Mouse (Mus musculus) retina, postnatal 1 day (tissue): ENCODE measurements around the gene S100a7a.

Source experiments
- DNase-seq: peaks from one replicate; pipeline ENCODE4 v3.0.0-alpha.2; 2012

The S100a7a gene

GRCm38 (mm10) chr3:90653717-90654116 lies at the start of gene S100a7a:
S100a7a (plus strand) TSS chr3:90654017.
- DNase-seq: no peak

DNA sequence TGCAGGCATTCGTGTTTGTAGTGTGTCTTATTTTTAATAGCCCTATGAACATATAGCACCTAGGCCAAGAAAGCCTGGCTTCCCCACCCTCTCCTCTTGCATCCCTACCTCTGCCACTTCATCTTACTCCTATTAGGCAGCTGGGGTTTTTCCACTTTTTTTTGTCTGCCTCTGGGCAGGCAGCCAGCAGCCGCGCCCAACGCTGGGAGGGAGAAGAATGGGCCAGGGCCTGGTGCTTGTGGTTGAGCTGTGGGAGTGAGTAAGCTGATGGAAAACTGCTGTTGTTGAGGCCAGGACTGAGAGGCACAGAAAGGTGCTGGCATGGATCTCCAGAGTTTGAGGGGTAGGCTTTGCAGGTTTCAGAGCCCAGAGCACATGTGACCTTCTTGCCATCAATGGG lies 49.4 kb upstream of the S100a7a start:
- peak; percentile 63 for DNase-seq

- DNase-seq: no peak
Observed at GRCm38 (mm10) chr3:90605049-90605448, 48.8 kb upstream of the S100a7a start.

- DNase-seq: no peak
Observed at GRCm38 (mm10) chr3:90605736-90606135, 48.1 kb upstream of the S100a7a start.

- no peak for DNase-seq
Observed at GRCm38 (mm10) chr3:90606185-90606584, 47.6 kb upstream of the S100a7a start.

- DNase-seq: no peak
Observed at GRCm38 (mm10) chr3:90607361-90607760, 46.5 kb upstream of the S100a7a start.

- no peak for DNase-seq
Observed at GRCm38 (mm10) chr3:90608223-90608622, 45.6 kb upstream of the S100a7a start, which contains the start of gene S100a5. S100a5 (plus strand) TSS chr3:90608523.

DNA sequence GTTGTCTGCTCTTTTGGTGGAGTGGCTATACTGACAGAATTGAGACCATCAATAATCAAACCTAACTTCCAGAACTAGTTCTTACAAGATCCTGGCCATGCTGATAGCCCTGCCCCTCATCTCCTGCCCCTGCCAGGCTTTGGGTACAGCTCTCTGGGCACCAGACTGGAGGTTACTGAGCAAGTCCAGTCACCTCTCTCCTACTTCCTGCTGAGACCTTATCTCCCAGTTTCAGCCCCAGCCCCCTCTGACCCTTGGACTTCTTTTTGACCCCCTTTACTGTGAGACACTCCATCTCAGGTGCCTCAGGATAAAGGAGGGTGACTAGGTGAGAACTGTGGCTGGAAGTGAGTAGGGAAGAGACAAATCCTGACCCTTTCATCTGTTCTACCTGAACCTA lies 44.7 kb upstream of the S100a7a start:
- DNase-seq: no peak

DNA sequence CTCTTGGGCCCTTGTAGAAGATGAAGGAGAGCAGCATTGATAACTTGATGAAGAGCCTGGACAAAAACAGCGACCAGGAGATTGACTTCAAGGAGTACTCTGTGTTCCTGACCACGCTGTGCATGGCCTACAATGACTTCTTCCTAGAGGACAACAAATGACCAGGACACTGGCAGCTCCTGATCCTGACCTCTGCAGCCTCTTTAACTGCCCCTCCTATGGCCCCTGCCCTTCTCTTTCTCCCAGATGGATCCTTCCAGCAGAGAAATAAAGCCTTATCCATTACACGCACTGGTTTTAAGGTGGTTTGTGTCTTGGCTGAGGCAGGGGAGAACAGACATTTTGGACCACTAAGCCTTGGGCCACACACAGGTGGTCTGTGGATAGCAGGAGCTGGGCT lies 42.3 kb upstream of the S100a7a start:
- DNase-seq: no peak

GRCm38 (mm10) chr3:90612061-90612460 lies 41.8 kb upstream of the S100a7a start:
- DNase-seq: no peak

DNA sequence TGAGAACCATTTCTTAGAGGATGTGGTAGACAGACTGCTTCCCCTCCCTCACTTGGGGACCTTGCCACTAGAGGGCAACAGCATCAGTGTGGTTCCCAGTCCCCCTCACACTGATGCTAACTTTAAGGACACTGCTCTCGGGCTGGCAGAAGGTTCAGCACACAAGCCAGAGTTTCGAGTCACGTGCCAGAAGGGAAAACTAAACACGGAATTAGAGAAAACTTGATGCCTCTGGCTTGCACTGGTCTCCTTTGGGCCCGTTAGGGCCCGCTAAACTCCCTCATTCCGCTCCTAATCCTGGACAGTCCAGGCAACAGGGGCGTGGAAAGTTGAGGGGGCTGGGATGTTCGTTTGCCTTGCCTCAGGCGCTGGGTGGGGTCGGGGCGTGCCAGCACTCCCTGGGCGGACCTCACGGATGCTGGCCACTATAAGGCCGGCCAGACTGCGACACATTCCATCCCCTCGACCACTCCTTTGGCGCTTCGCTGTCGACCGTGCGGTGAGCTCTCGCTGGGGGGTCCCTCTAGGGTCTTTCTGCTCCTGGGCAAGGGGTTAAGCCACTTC lies 41.0 kb upstream of the S100a7a start, which contains the start of gene S100a6:
Gene S100a6 (plus strand): TSS at position 155 of the 564 bp plus-strand sequence.
- peak; percentile 79 for DNase-seq

DNA sequence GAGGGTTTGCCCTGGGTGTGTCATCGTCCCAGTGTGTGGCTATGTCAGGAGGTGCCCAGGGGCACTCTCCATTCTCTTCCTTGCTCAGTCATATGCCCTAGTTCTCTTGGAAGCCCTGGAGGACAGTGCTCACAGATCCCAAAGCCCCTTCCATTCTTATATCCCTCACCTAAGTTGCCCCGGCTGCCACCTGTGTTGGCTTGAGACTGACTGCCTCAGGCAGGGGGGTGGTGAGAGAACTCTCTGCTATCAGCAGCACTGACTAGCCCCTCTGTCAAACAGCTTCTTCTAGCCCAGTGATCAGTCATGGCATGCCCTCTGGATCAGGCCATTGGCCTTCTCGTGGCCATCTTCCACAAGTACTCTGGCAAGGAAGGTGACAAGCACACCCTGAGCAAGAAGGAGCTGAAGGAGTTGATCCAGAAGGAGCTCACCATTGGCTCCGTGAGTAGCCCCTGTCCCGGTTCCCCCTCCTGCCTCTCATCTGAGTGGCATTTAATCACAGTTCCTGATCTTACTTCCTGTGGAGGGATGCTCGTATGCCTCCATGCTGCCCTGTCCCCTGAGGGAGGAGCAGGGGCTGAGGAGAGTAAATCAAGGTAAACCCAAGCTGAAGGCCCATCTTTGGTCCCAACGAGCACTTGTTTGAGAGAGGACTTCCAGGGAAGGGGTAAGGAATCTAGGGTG lies 40.2 kb upstream of the S100a7a start:
- DNase-seq: no peak

- DNase-seq: no peak
Observed at GRCm38 (mm10) chr3:90614148-90614530, 39.7 kb upstream of the S100a7a start.

GRCm38 (mm10) chr3:90614611-90615251 lies 39.1 kb upstream of the S100a7a start:
- DNase-seq: no peak

GRCm38 (mm10) chr3:90615415-90615814 lies 38.4 kb upstream of the S100a7a start:
- peak; percentile 85 for DNase-seq

- DNase-seq: no peak
Observed at GRCm38 (mm10) chr3:90615911-90616310, 37.9 kb upstream of the S100a7a start.

GRCm38 (mm10) chr3:90617586-90617985 lies 36.2 kb upstream of the S100a7a start:
- DNase-seq: no peak

- no peak for DNase-seq
Observed at GRCm38 (mm10) chr3:90621552-90621951, 32.3 kb upstream of the S100a7a start.

DNA sequence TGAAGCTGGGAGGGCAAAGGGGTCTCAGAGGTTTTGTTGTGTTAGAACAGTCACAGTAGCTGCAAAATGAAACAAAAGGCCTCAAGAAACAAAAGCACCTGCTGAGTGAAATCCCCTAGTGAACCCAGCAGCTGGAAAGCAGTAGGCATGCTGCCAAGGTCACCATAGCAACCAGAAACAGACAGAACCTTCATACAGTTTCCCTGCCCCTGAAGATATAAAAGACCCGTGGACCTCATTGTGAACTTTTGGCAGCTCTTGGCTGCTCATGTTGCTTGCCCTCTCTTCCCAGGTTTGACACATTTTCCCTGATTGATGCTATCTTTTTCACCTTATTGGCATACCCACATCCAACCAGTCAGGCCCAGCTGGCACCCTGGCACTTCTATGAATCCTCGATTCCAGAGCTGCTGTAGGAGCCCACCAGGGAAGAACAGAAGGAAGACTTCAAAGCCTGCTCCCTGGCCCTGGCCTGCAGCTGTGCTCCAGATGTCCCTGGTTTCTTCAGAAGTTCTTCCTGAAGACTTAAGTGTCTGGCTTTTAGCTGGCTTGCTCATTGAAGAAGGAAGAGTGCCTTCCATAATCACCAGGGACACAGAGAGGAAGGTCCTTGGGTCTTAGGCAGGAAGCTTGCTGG lies 30.3 kb upstream of the S100a7a start:
- peak; percentile 96 for DNase-seq

DNA sequence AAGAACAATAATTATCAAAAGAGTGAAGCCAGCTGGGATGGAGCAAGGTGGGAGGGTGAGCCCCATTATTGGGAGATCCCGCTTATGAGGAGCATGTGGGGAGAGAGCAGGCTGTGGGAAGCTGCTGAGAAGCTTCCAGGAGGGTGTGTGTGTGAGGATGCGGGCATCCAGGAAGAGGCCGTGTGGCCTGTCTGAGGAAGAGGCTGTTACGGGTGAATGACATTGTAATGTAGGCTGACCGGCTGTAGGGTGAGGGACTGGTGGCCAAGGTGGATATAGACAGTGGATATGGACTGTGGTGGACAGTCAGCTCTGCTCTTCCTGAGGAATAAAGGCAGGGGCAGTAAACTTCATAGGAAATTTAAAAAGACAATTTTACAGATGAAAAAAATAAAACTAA lies 28.3 kb upstream of the S100a7a start:
- DNase-seq: no peak

GRCm38 (mm10) chr3:90626266-90627021 lies 27.4 kb upstream of the S100a7a start:
- no peak for DNase-seq

GRCm38 (mm10) chr3:90627366-90627765 lies 26.5 kb upstream of the S100a7a start:
- DNase-seq: no peak

DNA sequence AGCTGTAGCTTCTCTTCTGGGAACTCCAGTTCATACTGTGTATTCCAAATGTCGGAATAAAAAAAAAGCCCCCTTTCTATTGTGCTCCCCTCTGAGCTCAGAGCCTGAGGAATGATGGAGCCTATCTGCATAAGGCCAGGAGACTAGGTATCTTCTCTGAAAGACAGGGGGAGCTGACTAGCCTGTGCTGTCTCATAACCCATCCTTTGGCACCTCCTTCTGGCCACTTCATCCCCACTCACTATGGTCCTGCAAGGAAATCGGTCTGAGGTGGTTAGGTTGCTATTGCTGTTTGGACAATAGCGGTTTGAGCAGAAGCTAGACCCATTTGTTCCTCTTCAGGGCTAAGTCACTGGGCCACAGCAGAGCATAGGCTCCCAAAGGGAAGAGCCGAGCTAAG lies 26.0 kb upstream of the S100a7a start:
- DNase-seq: peak; percentile 63
